Mouse (Mus musculus) forebrain, embryonic 13.5 days (tissue): ENCODE data around the gene 6330403K07Rik. TPM values are rescaled to one million over a fixed set of nuclear protein-coding genes. Genes with fewer than 3 reads are reported as not detected.

Experiments used
- polyA plus RNA-seq: library from polyadenylated mRNA; unstranded; fragments of >200 nt; fragmentation: Nextera tagmentation; extraction: Ambion mirVana; gene quantifications from 2 replicates; pipeline ENCODE4 v1.2.1, GENCODE M21; 2015

Gene 6330403K07Rik
- polyA plus RNA-seq, 1 experiment from 2014 or later: 437 TPM

Other genes starting within 250 kb of the 6330403K07Rik start
- not detected in 2 replicates for gene Scimp, start 220.9 kb downstream of the 6330403K07Rik start, polyA plus RNA-seq
- gene Rabep1, start 188.7 kb downstream of the 6330403K07Rik start, polyA plus RNA-seq: 66.6 and 69.6 TPM in 2 replicates
- gene Nup88, start 63.5 kb downstream of the 6330403K07Rik start, polyA plus RNA-seq: 153 and 162 TPM in 2 replicates
- 92.5 and 96.0 TPM in 2 replicates for gene Rpain, start 63.3 kb downstream of the 6330403K07Rik start, polyA plus RNA-seq
- gene C1qbp, start 50.5 kb downstream of the 6330403K07Rik start, polyA plus RNA-seq: 229 and 242 TPM in 2 replicates
- gene Dhx33, start 29.1 kb downstream of the 6330403K07Rik start, polyA plus RNA-seq: 11.9 and 14.8 TPM in 2 replicates
- gene Mis12, start 13.9 kb downstream of the 6330403K07Rik start, polyA plus RNA-seq: 51.3 and 53.5 TPM in 2 replicates
- 36.9 and 37.8 TPM in 2 replicates for gene Derl2, start 13.7 kb downstream of the 6330403K07Rik start, polyA plus RNA-seq
- not detected in 2 replicates for gene Nlrp1a, start 111.2 kb upstream of the 6330403K07Rik start, polyA plus RNA-seq
- gene Nlrp1b, start 197.2 kb upstream of the 6330403K07Rik start, polyA plus RNA-seq: not detected in 2 replicates